Mouse (Mus musculus): ENCODE measurements around the gene A2m. TPM values are rescaled to one million over a fixed set of nuclear protein-coding genes. Genes with fewer than 3 reads are reported as not detected.

A2m gene
- not detected for polyA plus RNA-seq (2017; shearing (Covaris generic))

DNA sequence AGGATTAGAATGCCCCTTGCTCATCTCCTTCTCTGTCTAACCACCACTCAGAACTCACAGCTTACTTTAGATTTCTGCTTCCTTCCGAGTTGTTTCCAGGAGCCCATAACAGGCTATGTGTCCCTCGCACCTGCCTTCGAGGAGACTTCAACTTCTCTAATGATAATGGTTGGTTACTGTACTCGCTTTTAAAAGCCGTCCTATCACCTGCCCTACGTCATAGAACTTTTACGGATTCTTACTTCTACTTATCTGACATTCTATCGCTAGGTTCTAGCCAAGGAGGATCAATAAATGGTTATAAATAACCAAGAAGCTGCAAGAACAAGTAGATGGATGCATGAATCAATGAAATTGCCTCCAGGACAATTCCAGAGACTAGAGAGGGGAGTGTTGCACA lies at the start of gene A2m:
Gene A2m (plus strand): TSS at position 301 of the 400 bp plus-strand sequence.

Other genes with a start within 250 kb of the A2m start
- gene Iqsec3, start 161.7 kb upstream of the A2m start, polyA plus RNA-seq (2017; shearing (Covaris generic)): not detected
- gene Gm7298, start 97.6 kb downstream of the A2m start, polyA plus RNA-seq (2017; shearing (Covaris generic)): not detected
- gene Mug1, start 203.2 kb downstream of the A2m start, polyA plus RNA-seq (2017; shearing (Covaris generic)): 0.09 TPM